Mouse (Mus musculus) bone marrow, adult 2 months (tissue): ENCODE results near the gene Sgms1. TPM values are rescaled to one million over a fixed set of nuclear protein-coding genes. Genes with fewer than 3 reads are reported as not detected.

ENCODE experiments used
- H3K27ac ChIP-seq: fragments of 200-500 bp; 2 replicates; pipeline ENCODE4 v1.5.1; 2012; ENCODE audit warnings: low read depth, mild to moderate bottlenecking, control low read depth, inconsistent platforms, low read length; ENCODE audit not compliant: control insufficient read depth, poor library complexity, insufficient read depth
- H3K4me1 ChIP-seq: fragments of 200-500 bp; 2 replicates; pipeline ENCODE4 v1.6.1; 2011; ENCODE audit warnings: low read length; ENCODE audit not compliant: control insufficient read depth, insufficient read depth
- H3K4me3 ChIP-seq: fragments of 200-500 bp; replicated peaks from 2 replicates; pipeline ENCODE3; 2011; ENCODE audit warnings: mild to moderate bottlenecking, low read depth, low read length, control low read depth; ENCODE audit not compliant: control insufficient read depth
- CTCF ChIP-seq: fragments of 200-500 bp; IDR thresholded peaks from 2 replicates; pipeline ENCODE4 v1.5.1; 2011; ENCODE audit warnings: low read length, control low read depth; ENCODE audit not compliant: control insufficient read depth, insufficient read depth
- POLR2A ChIP-seq: fragments of 200-500 bp; IDR thresholded peaks from 2 replicates; pipeline ENCODE4 v1.6.1; 2011; ENCODE audit warnings: low read depth, mild to moderate bottlenecking, control low read depth, low read length, borderline replicate concordance; ENCODE audit not compliant: control insufficient read depth
- WGBS: fragments of 180-500 bp; shearing (Covaris S2); methylation state at CpG from one replicate; pipeline ENCODE4 v1.1.7; 2018; 5-methylcytosine and 5-hydroxymethylcytosine counted together
- polyA plus RNA-seq: library from polyadenylated mRNA; stranded (reverse); fragments of >200 nt; gene quantifications from 2 replicates; pipeline ENCODE4 v1.2.4, GENCODE M21; 2011; ENCODE audit warnings: low replicate concordance; ENCODE audit not compliant: missing spikeins, insufficient read depth, insufficient read length

Sgms1 gene
- polyA plus RNA-seq, 1 experiment, result 19.7 TPM

DNA sequence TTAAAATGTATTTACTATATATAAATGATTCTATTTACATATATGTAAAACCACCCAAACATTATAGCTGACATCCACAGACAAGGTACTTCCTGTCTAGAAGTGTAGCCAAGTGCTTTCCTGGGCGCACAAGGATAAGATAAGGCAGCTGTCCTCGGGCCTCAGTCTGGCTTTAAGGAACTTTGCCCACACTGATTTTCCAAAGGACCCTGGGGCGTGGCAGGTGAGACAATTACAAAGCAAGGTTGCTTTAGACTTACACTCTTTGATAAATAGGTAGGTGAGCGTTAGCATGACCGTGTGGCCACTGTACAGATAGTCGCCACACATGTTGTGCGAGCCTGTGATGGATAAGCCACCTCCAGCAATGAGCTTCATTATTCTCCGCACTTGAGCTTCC is 260.2 kb downstream of the Sgms1 start:
- no peak overlapping the region for H3K27ac ChIP-seq
- no peaks in the 10 kb centered on the region for H3K4me1 ChIP-seq
- WGBS, result 87% methylated on average over 8 of the region's 8 CpGs
- H3K4me3 ChIP-seq, result no peak overlapping the region
- TF ChIP-seq POLR2A (no peak), CTCF (no peak)

GRCm38 (mm10) chr19:32127180-32127850 is 262.2 kb downstream of the Sgms1 start:
- TF ChIP-seq CTCF (peak; percentile 21; the same call in 1 of the 2 replicates), POLR2A (no peak)
- no peak overlapping the region for H3K27ac ChIP-seq
- 77% methylated on average over 10 of the region's 10 CpGs for WGBS
- H3K4me1 ChIP-seq, result no peaks in the 10 kb centered on the region
- H3K4me3 ChIP-seq, result no peak overlapping the region

DNA sequence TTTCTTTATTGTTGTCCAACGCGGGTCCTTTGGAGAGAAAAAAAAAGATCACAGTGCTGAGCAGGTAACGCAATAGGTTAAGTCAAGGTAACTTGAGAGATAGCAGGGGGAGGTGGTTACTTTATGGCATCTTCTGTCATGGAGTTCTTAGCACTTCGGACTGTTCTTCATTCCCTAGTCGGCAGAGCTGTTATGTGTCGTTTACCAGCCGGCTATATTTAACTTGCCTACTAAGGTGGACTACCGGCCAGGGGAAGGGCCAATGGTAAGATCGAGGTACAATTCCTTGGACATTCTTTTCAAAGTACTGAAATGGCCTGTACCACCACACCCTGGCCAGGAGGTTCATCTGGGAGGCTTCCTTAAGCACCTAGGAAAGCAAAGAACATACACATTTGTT is 265.4 kb downstream of the Sgms1 start:
- H3K4me3 ChIP-seq, result no peak overlapping the region
- no peaks in the 10 kb centered on the region for H3K4me1 ChIP-seq
- H3K27ac ChIP-seq, result no peak overlapping the region
- TF ChIP-seq CTCF, result no peak
- no peak for TF ChIP-seq POLR2A
- WGBS, result 90% methylated on average over 9 of the region's 9 CpGs

DNA sequence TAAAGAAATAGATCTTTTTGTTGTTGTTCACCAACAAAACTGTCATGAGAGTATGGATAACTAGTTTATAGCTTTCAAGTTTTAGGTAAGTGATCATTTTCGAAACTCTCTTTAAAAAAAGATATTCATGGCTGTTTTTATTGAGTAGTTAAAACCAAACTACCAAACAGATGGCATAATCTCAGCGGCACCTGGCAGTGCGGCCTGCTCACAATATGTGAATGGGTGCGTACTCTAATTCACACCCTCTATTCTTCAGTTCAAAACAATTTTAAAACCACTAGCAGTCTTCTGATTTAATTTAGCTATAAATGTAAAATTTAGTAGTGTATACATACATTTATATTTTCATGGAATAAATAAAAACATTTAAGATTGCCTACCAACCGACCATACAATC is 266.3 kb downstream of the Sgms1 start:
- no peak overlapping the region for H3K27ac ChIP-seq
- TF ChIP-seq CTCF (no peak), POLR2A (no peak)
- 91% methylated on average over 5 of the region's 5 CpGs for WGBS
- no peak overlapping the region for H3K4me3 ChIP-seq
- no peaks in the 10 kb centered on the region for H3K4me1 ChIP-seq

- Histone ChIP-seq H3K4me3 (no peak overlapping the region), H3K27ac (no peak overlapping the region), H3K4me1 (no peaks in the 10 kb centered on the region)
- TF ChIP-seq CTCF (no peak), POLR2A (no peak)
- WGBS, result 94% methylated on average over 1 of the region's 1 CpGs
Observed at GRCm38 (mm10) chr19:32120798-32121197, 268.7 kb downstream of the Sgms1 start.

GRCm38 (mm10) chr19:32119666-32120065 is 269.8 kb downstream of the Sgms1 start:
- Histone ChIP-seq H3K4me3 (no peak overlapping the region), H3K27ac (no peak overlapping the region), H3K4me1 (no peaks in the 10 kb centered on the region)
- TF ChIP-seq CTCF (no peak), POLR2A (no peak)
- WGBS, result 84% methylated on average over 2 of the region's 2 CpGs

DNA sequence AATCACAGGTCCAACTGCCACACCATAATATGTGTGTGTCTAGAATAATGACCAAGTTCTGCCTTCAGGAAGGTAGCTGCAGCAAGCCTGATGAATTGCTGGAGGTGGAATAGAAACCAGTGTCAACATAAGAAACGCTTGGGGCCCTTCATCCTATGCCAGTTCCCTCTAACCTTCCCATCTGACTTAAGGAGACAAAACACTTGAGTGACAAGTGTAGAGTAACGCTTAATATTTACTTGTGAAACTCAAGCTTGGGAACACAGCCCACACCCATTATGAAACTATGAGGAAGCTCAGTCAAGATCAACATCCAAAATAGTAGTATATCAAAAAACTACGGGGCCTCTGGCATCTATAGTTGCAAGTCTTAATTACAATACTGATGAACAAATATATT is 271.0 kb downstream of the Sgms1 start:
- H3K27ac ChIP-seq, result no peak overlapping the region
- no peak overlapping the region for H3K4me3 ChIP-seq
- TF ChIP-seq CTCF, result no peak
- no peak for TF ChIP-seq POLR2A
- H3K4me1 ChIP-seq, result no peaks in the 10 kb centered on the region
- 58% methylated on average over 3 of the region's 3 CpGs for WGBS

DNA sequence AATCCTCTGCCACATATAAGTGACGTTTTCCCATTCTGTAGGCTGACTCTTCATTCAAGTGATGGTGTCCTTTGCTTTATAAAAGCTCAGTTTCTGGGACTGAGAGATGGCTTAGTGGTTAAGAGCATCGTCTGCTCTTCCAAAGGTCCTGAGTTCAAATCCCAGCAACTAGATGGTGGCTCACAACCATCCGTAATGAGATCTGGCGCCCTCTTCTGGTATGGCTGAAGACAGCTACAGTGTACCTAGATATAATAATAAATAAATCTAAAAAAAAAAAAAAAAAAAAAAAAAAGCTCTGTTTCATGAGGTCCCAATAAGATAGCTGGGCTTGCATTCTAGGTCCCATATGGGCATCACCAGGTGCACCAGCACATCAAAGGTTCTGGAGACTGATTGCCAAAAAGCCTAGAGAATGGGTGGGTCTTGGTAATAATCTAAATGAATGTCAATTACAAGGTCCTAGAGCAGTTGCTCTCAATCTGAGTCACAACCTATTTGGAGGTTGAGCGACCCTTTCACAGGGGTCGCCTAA is 272.0 kb downstream of the Sgms1 start:
- WGBS, result 81% methylated on average over 6 of the region's 6 CpGs
- Histone ChIP-seq H3K4me3 (no peak overlapping the region), H3K4me1 (peaks cover 3% of the 10 kb centered on the region; the same call in 1 of the 2 replicates), H3K27ac (no peak overlapping the region)
- TF ChIP-seq POLR2A, result no peak
- TF ChIP-seq CTCF, result 0 out of 2 replicates have a peak, but pooled peaks have one; percentile 7
